Mouse (Mus musculus) hindbrain, embryonic 11.5 days (tissue): Measurements from ENCODE around the gene Olfr843. TPM values are rescaled to one million over a fixed set of nuclear protein-coding genes. Genes with fewer than 3 reads are reported as not detected.

Experiments used
- ATAC-seq: fragments of 200-750 bp; cut with Nextera tagmentation; 2 replicates; pipeline ENCODE4 v1.8.0; 2017; ENCODE audit warnings: mild to moderate bottlenecking, moderate TSS enrichment, moderate library complexity; ENCODE audit not compliant: low FRiP score
- DNase-seq: peaks from one replicate; pipeline ENCODE4 v3.0.0-alpha.2; 2015; ENCODE audit warnings: low spot score
- H3K27ac ChIP-seq: fragments of 300-500 bp; sonication (generic); 2 replicates; pipeline ENCODE4 v1.5.1; 2014; ENCODE audit warnings: mild to moderate bottlenecking, low read depth, low read length
- H3K27me3 ChIP-seq: fragments of 300-500 bp; sonication (generic); 2 replicates; pipeline ENCODE4 v1.6.1; 2014; ENCODE audit warnings: mild to moderate bottlenecking, low read length, moderate library complexity, mixed read lengths; ENCODE audit not compliant: control insufficient read depth, insufficient read depth
- H3K36me3 ChIP-seq: fragments of 300-500 bp; sonication (generic); 2 replicates; pipeline ENCODE4 v1.6.1; 2014; ENCODE audit warnings: mild to moderate bottlenecking, low read length, moderate library complexity, mixed read lengths; ENCODE audit not compliant: control insufficient read depth, insufficient read depth
- H3K4me1 ChIP-seq: fragments of 300-500 bp; sonication (generic); replicated peaks from 2 replicates; pipeline ENCODE4 v1.6.1; 2014; ENCODE audit warnings: low read length, mixed read lengths; ENCODE audit not compliant: control insufficient read depth, insufficient read depth
- H3K4me2 ChIP-seq: fragments of 300-500 bp; sonication (generic); replicated peaks from 2 replicates; pipeline ENCODE4 v1.6.1; 2014; ENCODE audit warnings: mild to moderate bottlenecking, low read depth, low read length
- H3K4me3 ChIP-seq: fragments of 300-500 bp; sonication (generic); 2 replicates; pipeline ENCODE4 v1.5.1; 2014; ENCODE audit warnings: low read depth, low read length
- H3K9ac ChIP-seq: fragments of 300-500 bp; sonication (generic); 2 replicates; pipeline ENCODE4 v1.6.1; 2014; ENCODE audit warnings: low read depth, low read length
- H3K9me3 ChIP-seq: fragments of 300-500 bp; sonication (generic); 2 replicates; pipeline ENCODE4 v1.6.1; 2016; ENCODE audit warnings: low read length; ENCODE audit not compliant: control insufficient read depth
- WGBS: fragments of 180-500 bp; shearing (Covaris S2); extraction: QIAGEN DNeasy Blood & Tissue Kit; methylation state at CpG from one replicate; pipeline ENCODE4 v1.1.7; 2014; 5-methylcytosine and 5-hydroxymethylcytosine counted together
- polyA plus RNA-seq: library from polyadenylated mRNA; unstranded; fragments of >200 nt; fragmentation: Nextera tagmentation; extraction: Ambion mirVana; gene quantifications from 2 replicates; pipeline ENCODE4 v1.2.1, GENCODE M21; 2014

The Olfr843 gene
- not detected in 2 replicates for polyA plus RNA-seq

- DNase-seq (no peak), ATAC-seq (no peak)
- Histone ChIP-seq H3K27me3 (no peaks in the 10 kb centered on the region), H3K4me1 (no peaks in the 10 kb centered on the region), H3K9ac (no peak within 1 kb of the TSS), H3K4me2 (no peak within 1 kb of the TSS), H3K4me3 (no peak within 1 kb of the TSS), H3K36me3 (no peaks in the 10 kb centered on the region), H3K9me3 (peaks cover 3% of the 10 kb centered on the region; the same call in 1 of the 2 replicates), H3K27ac (no peak within 1 kb of the TSS)
- 89% methylated on average over 2 of the region's 2 CpGs for WGBS
These were observed at the start of gene Olfr843 for GRCm38 (mm10) chr9:19251887-19252286. TSS of gene Olfr843 (minus strand) at chr9:19251987.

Other genes with a start within 250 kb of the Olfr843 start
- gene Olfr835, start 219.3 kb downstream of the Olfr843 start, polyA plus RNA-seq: not detected in 2 replicates
- gene Olfr836, start 131.6 kb downstream of the Olfr843 start, polyA plus RNA-seq: not detected in 2 replicates
- not detected in 2 replicates for gene Olfr837, start 115.7 kb downstream of the Olfr843 start, polyA plus RNA-seq
- gene Olfr839-ps1, start 74.7 kb downstream of the Olfr843 start, polyA plus RNA-seq: not detected in 2 replicates
- not detected in 2 replicates for gene Olfr844, start 64.4 kb upstream of the Olfr843 start, polyA plus RNA-seq
- not detected in 2 replicates for gene Olfr845, start 84.5 kb upstream of the Olfr843 start, polyA plus RNA-seq
- not detected in 2 replicates for gene Olfr846, start 112.0 kb upstream of the Olfr843 start, polyA plus RNA-seq
- gene Olfr847, start 126.7 kb upstream of the Olfr843 start, polyA plus RNA-seq: not detected in 2 replicates
- not detected in 2 replicates for gene Olfr849, start 188.3 kb upstream of the Olfr843 start, polyA plus RNA-seq
- not detected in 2 replicates for gene Olfr850, start 226.3 kb upstream of the Olfr843 start, polyA plus RNA-seq
- not detected in 2 replicates for gene Olfr851, start 241.3 kb upstream of the Olfr843 start, polyA plus RNA-seq